18 mouse cellular contexts compared by ENCODE assay signal in the genomic region with DNA sequence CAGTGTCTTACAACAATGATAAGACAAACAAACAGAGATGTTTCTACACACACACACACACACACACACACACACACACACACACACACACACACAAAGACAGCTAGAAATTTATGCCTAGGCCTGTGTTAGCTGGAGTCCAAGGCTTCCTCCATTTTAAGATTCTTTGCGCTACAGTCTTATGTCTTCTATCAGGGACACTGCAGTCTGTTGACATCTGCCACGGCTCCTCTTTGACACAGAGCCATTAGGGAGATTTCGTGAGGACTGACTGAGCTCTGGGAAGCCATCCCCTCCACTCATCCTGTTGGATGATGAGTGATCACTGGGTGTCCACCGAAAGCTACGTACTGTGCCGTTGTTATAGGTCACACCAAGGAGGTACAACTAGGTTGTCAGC. TPM values are rescaled to one million over a fixed set of nuclear protein-coding genes. Genes with fewer than 3 reads are reported as not detected.
"Had no signal": no experiment of that assay in that cellular context is flagged by ENCODE, and none has a peak within 500 bp of the region (broad histone marks: within the 10 kb centered on the region; RNA-seq: fewer than 3 reads in every experiment).

No protein-coding gene starts in this region.

- DNase-seq: liver, embryonic 13.5 days; liver, postnatal 0 days; lung, postnatal 10 days; right cerebral cortex, postnatal 14 days; thymus, adult 2 months; thymus, postnatal 25 days; thymus, postnatal 4 days had no signal

- H3K36me3 ChIP-seq: liver, embryonic 13.5 days; liver, embryonic 15.5 days; midbrain, embryonic 13.5 days; midbrain, embryonic 15.5 days; neural tube, embryonic 12.5 days; stomach, embryonic 15.5 days had no signal

- H3K4me3 ChIP-seq: liver, embryonic 13.5 days; liver, embryonic 15.5 days; megakaryocyte, embryonic 14.5 days; midbrain, embryonic 13.5 days; midbrain, embryonic 15.5 days; neural tube, embryonic 12.5 days; stomach, embryonic 15.5 days had no signal

- H3K27ac ChIP-seq: liver, embryonic 13.5 days; liver, embryonic 15.5 days; macrophage; midbrain, embryonic 13.5 days; midbrain, embryonic 15.5 days; neural tube, embryonic 12.5 days; stomach, embryonic 15.5 days; stomach, postnatal 0 days had no signal

- H3K9ac ChIP-seq: liver, embryonic 13.5 days; liver, embryonic 15.5 days; liver, postnatal 0 days; midbrain, embryonic 13.5 days; midbrain, embryonic 15.5 days; neural tube, embryonic 12.5 days; stomach, embryonic 15.5 days had no signal

- H3K27me3 ChIP-seq: liver, embryonic 13.5 days; liver, embryonic 15.5 days; midbrain, embryonic 15.5 days; neural tube, embryonic 12.5 days; stomach, embryonic 15.5 days had no signal

- ATAC-seq: liver, postnatal 0 days; midbrain, embryonic 13.5 days; midbrain, embryonic 15.5 days had no signal

- H3K4me1 ChIP-seq: liver, embryonic 13.5 days; liver, embryonic 15.5 days; megakaryocyte, embryonic 14.5 days; midbrain, embryonic 13.5 days; midbrain, embryonic 15.5 days; neural tube, embryonic 12.5 days; stomach, embryonic 15.5 days had no signal

- H3K4me2 ChIP-seq: liver, embryonic 11.5 days; liver, embryonic 13.5 days; liver, embryonic 15.5 days; midbrain, embryonic 11.5 days; midbrain, embryonic 13.5 days; midbrain, embryonic 15.5 days; neural tube, embryonic 12.5 days; stomach, embryonic 15.5 days had no signal

- H3K9me3 ChIP-seq: liver, embryonic 13.5 days; liver, embryonic 15.5 days; midbrain, embryonic 13.5 days; midbrain, embryonic 15.5 days; neural tube, embryonic 12.5 days; stomach, embryonic 15.5 days had no signal

RNA-seq across cellular contexts. Expression of a gene that starts 33.6 kb away (rescaled TPM):
- polyA plus RNA-seq: macrophage had no signal

RNA-seq across cellular contexts. Expression of a gene that starts 57.3 kb away (rescaled TPM):
- polyA plus RNA-seq: liver, postnatal 0 days; macrophage; spleen, adult 2 months; stomach, postnatal 0 days had no signal
